Mouse (Mus musculus): Measurements from ENCODE around the gene Gpr132.

DNA sequence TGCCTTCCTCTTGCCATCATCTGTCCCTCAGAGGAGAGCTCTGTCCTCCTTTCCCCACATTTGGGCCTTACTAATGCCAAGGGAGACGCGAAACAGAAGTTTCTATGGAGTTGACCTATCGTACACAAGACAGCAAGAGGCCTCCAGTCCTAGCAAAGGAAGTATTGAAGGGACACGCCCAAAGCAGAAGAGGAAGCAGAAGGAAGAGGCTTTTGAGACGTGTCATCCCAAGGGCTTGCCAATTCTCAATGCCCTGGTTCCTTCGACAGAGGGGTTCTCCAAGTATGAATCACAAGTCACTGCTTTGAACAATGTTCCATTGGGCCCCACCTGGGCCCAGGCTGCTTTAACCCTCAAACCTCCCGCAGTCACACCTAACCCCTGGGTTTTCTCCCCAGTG is 3.2 kb downstream of the Gpr132 start:
- TF ChIP-seq CTCF (IDR thresholded peaks at IDR 0.05; ENCODE audit: extremely low read depth, insufficient read depth, low read length) (no peak), POLR2A (IDR thresholded peaks at IDR 0.05; ENCODE audit: extremely low read depth, insufficient read depth, low read length) (no peak)

Data from cortical plate, adult 2 months (tissue).